Mouse (Mus musculus): ENCODE measurements around the gene Syn3.

- TF ChIP-seq EP300 (IDR thresholded peaks at IDR 0.05; ENCODE audit: low read depth) (no peak), CTCF (IDR thresholded peaks at IDR 0.05; ENCODE audit: low read depth) (peak; percentile 94)
These were observed 406.8 kb downstream of the Syn3 start for GRCm38 (mm10) chr10:86091919-86092318.
